Mouse (Mus musculus): ENCODE measurements at regions not wholly inside any gene's neighbourhood (a gene's known extent, or its start where the extent isn't known, plus 50 kb on each side); places are given as distances from the start of the nearest gene placed in this dataset.

DNA sequence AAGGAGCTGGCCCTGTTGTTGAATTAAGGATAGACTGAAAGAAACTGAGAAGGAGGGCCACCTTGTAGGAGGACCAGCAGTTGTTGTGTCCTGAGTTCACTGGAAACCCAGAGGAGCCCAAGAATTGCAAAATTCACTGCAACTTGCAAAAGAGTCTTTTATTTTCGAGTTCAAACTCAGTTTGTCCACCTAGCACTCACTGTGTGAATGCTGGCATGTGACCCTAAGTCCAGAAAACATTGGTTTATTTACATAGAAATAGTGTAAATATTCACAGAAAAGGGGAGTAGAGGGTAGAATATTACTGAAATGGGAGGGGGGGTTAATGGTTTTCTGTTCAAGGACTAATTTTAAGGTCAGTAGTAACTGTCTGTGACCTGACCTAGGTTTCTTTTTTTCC lies 394.7 kb downstream of the 4933405O20Rik start:
- WGBS = 42% methylated on average over 1 of the region's 1 CpGs
- H3K4me1 ChIP-seq = no peaks in the 10 kb centered on the region
- H3K27me3 ChIP-seq = no peaks in the 10 kb centered on the region
- H3K9ac ChIP-seq = no peak overlapping the region
- H3K4me2 ChIP-seq = no peak overlapping the region
- H3K4me3 ChIP-seq = no peak overlapping the region
- H3K27ac ChIP-seq = no peak overlapping the region
- H3K36me3 ChIP-seq = no peaks in the 10 kb centered on the region
- no peaks in the 10 kb centered on the region for H3K9me3 ChIP-seq
- no peak for ATAC-seq (ENCODE audit: borderline replicate concordance, extremely low read depth, low FRiP score, low TSS enrichment)

DNA sequence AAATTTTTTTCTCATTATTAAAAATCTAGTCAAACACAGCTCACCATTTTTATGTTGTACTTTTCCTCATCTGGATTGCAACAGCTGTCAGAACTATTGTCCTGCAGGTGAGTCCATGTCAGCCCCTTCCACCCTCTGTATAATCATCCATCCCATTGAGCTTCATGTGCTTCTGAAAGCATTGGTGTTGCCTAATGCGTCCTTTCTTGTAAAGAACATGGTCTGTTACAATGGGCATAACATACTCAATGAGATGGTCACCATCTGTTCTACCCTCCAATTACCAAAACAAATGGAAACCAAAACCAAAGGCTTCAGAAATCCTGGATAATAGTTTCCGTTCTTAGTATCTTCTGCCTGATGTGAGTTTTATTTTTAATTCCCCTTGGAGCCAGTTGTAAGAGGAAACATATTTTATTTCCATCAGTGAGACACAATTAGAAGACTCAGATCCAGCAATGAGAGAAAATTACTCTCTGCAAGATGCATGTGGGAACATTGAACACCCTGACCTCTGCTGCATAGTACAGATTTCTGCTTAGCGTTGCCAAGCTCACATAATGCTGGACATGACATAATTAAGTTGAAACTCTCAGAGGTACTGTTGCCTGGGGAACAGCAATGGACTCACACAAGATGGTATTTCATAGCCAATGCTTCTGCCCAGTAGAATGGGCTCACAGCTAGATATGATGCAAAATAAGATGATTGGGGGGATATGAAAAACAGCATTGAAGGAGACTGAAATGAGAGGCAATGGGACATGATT lies 443.1 kb downstream of the 4933405O20Rik start:
- Histone ChIP-seq H3K36me3 (no peaks in the 10 kb centered on the region), H3K4me3 (no peak overlapping the region), H3K4me2 (no peak overlapping the region), H3K27ac (no peak overlapping the region), H3K9me3 (no peaks in the 10 kb centered on the region), H3K4me1 (no peaks in the 10 kb centered on the region), H3K27me3 (no peaks in the 10 kb centered on the region), H3K9ac (no peak overlapping the region)
- ATAC-seq (ENCODE audit: borderline replicate concordance, extremely low read depth, low FRiP score, low TSS enrichment) = no peak
- 74% methylated on average over 3 of the region's 3 CpGs for WGBS

- ATAC-seq (ENCODE audit: borderline replicate concordance, extremely low read depth, low FRiP score, low TSS enrichment) = no peak
- H3K4me2 ChIP-seq = no peak overlapping the region
- no peak overlapping the region for H3K27ac ChIP-seq
- no peak overlapping the region for H3K9ac ChIP-seq
- 70% methylated on average over 3 of the region's 3 CpGs for WGBS
- H3K9me3 ChIP-seq = no peaks in the 10 kb centered on the region
- no peaks in the 10 kb centered on the region for H3K27me3 ChIP-seq
- H3K36me3 ChIP-seq = no peaks in the 10 kb centered on the region
- H3K4me1 ChIP-seq = no peaks in the 10 kb centered on the region
- H3K4me3 ChIP-seq = no peak overlapping the region
These were observed 452.5 kb downstream of the 4933405O20Rik start for GRCm38 (mm10) chr7:51051496-51051895.

GRCm38 (mm10) chr7:51068376-51068775 lies 442.5 kb upstream of the Ano5 start:
- ATAC-seq (ENCODE audit: borderline replicate concordance, extremely low read depth, low FRiP score, low TSS enrichment) = no peak
- no peak overlapping the region for H3K4me3 ChIP-seq
- H3K36me3 ChIP-seq = no peaks in the 10 kb centered on the region
- no peaks in the 10 kb centered on the region for H3K4me1 ChIP-seq
- no peak overlapping the region for H3K4me2 ChIP-seq
- no peak overlapping the region for H3K27ac ChIP-seq
- H3K27me3 ChIP-seq = no peaks in the 10 kb centered on the region
- no peaks in the 10 kb centered on the region for H3K9me3 ChIP-seq
- 19% methylated on average over 1 of the region's 1 CpGs for WGBS
- no peak overlapping the region for H3K9ac ChIP-seq

- Histone ChIP-seq H3K4me3 (no peak overlapping the region), H3K9me3 (no peaks in the 10 kb centered on the region), H3K27me3 (no peaks in the 10 kb centered on the region), H3K9ac (no peak overlapping the region), H3K4me2 (no peak overlapping the region), H3K27ac (no peak overlapping the region), H3K36me3 (no peaks in the 10 kb centered on the region), H3K4me1 (no peaks in the 10 kb centered on the region)
- ATAC-seq (ENCODE audit: borderline replicate concordance, extremely low read depth, low FRiP score, low TSS enrichment) = no peak
- WGBS = 65% methylated on average over 3 of the region's 3 CpGs
These were observed 417.1 kb upstream of the Ano5 start for GRCm38 (mm10) chr7:51093774-51094173.

- WGBS = 57% methylated on average over 2 of the region's 2 CpGs
- Histone ChIP-seq H3K4me2 (no peak overlapping the region), H3K27ac (no peak overlapping the region), H3K27me3 (no peaks in the 10 kb centered on the region), H3K36me3 (no peaks in the 10 kb centered on the region), H3K9ac (no peak overlapping the region), H3K4me1 (no peaks in the 10 kb centered on the region), H3K9me3 (no peaks in the 10 kb centered on the region), H3K4me3 (no peak overlapping the region)
- no peak for ATAC-seq (ENCODE audit: borderline replicate concordance, extremely low read depth, low FRiP score, low TSS enrichment)
These were observed 409.7 kb upstream of the Ano5 start for GRCm38 (mm10) chr7:51101166-51101565.

- H3K9ac ChIP-seq = no peak overlapping the region
- H3K4me3 ChIP-seq = no peak overlapping the region
- H3K36me3 ChIP-seq = no peaks in the 10 kb centered on the region
- 79% methylated on average over 4 of the region's 4 CpGs for WGBS
- no peak overlapping the region for H3K4me2 ChIP-seq
- H3K4me1 ChIP-seq = no peaks in the 10 kb centered on the region
- H3K27me3 ChIP-seq = no peaks in the 10 kb centered on the region
- H3K27ac ChIP-seq = no peak overlapping the region
- no peaks in the 10 kb centered on the region for H3K9me3 ChIP-seq
- no peak for ATAC-seq (ENCODE audit: borderline replicate concordance, extremely low read depth, low FRiP score, low TSS enrichment)
These were observed 370.0 kb upstream of the Ano5 start for GRCm38 (mm10) chr7:51140796-51141195.

DNA sequence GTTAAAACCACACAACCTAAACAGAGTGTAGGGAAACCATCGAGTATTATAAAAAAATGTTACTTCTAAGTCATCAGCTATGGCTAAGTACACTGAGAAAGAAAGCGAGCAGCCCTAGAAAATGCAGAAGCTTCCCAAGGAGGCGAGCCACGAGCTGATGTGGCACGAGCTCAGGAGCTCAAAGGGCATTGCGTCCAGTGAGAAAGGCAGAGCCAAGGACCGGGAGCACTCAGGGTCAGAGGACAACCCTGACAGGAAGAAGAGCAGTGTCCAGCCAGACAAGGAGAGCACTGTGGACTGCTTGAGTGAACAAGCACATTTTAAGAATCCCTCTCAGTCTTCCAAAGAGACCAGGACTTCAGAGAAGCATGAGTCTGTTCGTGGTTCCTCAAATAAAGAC lies 335.6 kb upstream of the Ano5 start:
- no peaks in the 10 kb centered on the region for H3K9me3 ChIP-seq
- no peak overlapping the region for H3K27ac ChIP-seq
- WGBS = 79% methylated on average over 8 of the region's 8 CpGs
- no peak overlapping the region for H3K4me3 ChIP-seq
- no peak overlapping the region for H3K4me2 ChIP-seq
- H3K9ac ChIP-seq = no peak overlapping the region
- no peaks in the 10 kb centered on the region for H3K27me3 ChIP-seq
- no peaks in the 10 kb centered on the region for H3K4me1 ChIP-seq
- no peaks in the 10 kb centered on the region for H3K36me3 ChIP-seq
- ATAC-seq (ENCODE audit: borderline replicate concordance, extremely low read depth, low FRiP score, low TSS enrichment) = no peak

- WGBS = 82% methylated on average over 6 of the region's 6 CpGs
- no peak overlapping the region for H3K9ac ChIP-seq
- H3K4me3 ChIP-seq = no peak overlapping the region
- no peaks in the 10 kb centered on the region for H3K36me3 ChIP-seq
- ATAC-seq (ENCODE audit: borderline replicate concordance, extremely low read depth, low FRiP score, low TSS enrichment) = no peak
- no peak overlapping the region for H3K4me2 ChIP-seq
- no peaks in the 10 kb centered on the region for H3K4me1 ChIP-seq
- H3K27ac ChIP-seq = no peak overlapping the region
- H3K27me3 ChIP-seq = no peaks in the 10 kb centered on the region
- no peaks in the 10 kb centered on the region for H3K9me3 ChIP-seq
These were observed 295.2 kb upstream of the Ano5 start for GRCm38 (mm10) chr7:51215487-51216232.

GRCm38 (mm10) chr7:51216233-51216605 lies 294.6 kb upstream of the Ano5 start:
- no peak for ATAC-seq (ENCODE audit: borderline replicate concordance, extremely low read depth, low FRiP score, low TSS enrichment)
- Histone ChIP-seq H3K4me3 (no peak overlapping the region), H3K27me3 (no peaks in the 10 kb centered on the region), H3K27ac (no peak overlapping the region), H3K36me3 (no peaks in the 10 kb centered on the region), H3K9me3 (no peaks in the 10 kb centered on the region), H3K9ac (no peak overlapping the region), H3K4me1 (no peaks in the 10 kb centered on the region), H3K4me2 (no peak overlapping the region)
- 74% methylated on average over 3 of the region's 3 CpGs for WGBS

DNA sequence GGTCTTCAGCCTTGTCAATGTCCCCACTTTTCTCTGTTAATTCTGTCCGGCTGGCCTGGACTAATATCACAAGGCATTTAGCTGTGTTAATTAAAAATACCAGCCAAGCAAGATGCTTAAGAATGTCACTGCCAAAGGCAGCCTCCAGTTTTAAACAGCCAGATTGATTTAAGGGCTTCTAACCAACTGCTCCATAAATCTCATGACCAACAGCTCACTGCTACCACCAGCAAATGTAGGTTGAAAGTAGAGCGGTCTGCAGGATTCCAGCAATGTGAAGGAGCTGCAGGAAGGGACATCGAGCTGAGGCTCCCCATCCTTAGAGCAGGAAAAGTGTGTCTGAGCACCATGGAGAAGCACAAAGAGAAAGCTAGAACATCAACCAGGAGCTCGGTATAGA lies 289.5 kb upstream of the Ano5 start:
- Histone ChIP-seq H3K9ac (no peak overlapping the region), H3K4me2 (no peak overlapping the region), H3K36me3 (no peaks in the 10 kb centered on the region), H3K4me1 (no peaks in the 10 kb centered on the region), H3K27me3 (no peaks in the 10 kb centered on the region), H3K27ac (no peak overlapping the region), H3K9me3 (no peaks in the 10 kb centered on the region), H3K4me3 (no peak overlapping the region)
- no peak for ATAC-seq (ENCODE audit: borderline replicate concordance, extremely low read depth, low FRiP score, low TSS enrichment)
- 83% methylated on average over 4 of the region's 4 CpGs for WGBS

DNA sequence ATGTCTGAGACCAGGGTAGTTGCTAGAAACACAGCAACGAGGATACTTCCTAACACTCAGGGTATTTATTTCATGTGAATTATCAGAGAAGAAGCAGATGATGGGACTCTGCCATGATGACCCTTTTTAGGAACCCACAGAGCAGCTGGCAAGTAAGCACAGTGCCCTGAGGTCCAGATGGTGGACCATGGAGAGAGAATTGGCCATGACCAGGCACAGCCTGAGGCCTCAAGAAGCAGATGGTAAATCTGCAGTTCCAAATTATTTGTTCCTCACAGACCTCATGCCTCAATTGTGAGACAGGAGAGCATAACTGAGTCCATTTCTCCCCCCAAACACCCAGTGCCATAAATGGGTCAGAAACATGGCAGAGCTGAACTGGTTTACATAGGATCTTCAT lies 289.0 kb upstream of the Ano5 start:
- no peak for ATAC-seq (ENCODE audit: borderline replicate concordance, extremely low read depth, low FRiP score, low TSS enrichment)
- H3K9ac ChIP-seq = no peak overlapping the region
- no peaks in the 10 kb centered on the region for H3K4me1 ChIP-seq
- H3K36me3 ChIP-seq = no peaks in the 10 kb centered on the region
- no peaks in the 10 kb centered on the region for H3K9me3 ChIP-seq
- no peak overlapping the region for H3K4me2 ChIP-seq
- no peaks in the 10 kb centered on the region for H3K27me3 ChIP-seq
- H3K27ac ChIP-seq = no peak overlapping the region
- H3K4me3 ChIP-seq = no peak overlapping the region
- 59% methylated on average over 1 of the region's 1 CpGs for WGBS
